In genomic region chr2:150665534-150666451, GRCm38 (mm10) we compare ENCODE assay signal across 9 mouse cellular contexts. TPM values are rescaled to one million over a fixed set of nuclear protein-coding genes. Genes with fewer than 3 reads are reported as not detected.
DNase-seq lines count a peak whose midpoint lies in the region; ATAC-seq and TF ChIP-seq lines count a peak whose summit lies in the region.
"Had no signal": no experiment of that assay in that cellular context is flagged by ENCODE, and none has a peak within 500 bp of the region (broad histone marks: within the 10 kb centered on the region; RNA-seq: fewer than 3 reads in every experiment).

No protein-coding gene starts in this region.

- H3K4me3 ChIP-seq in midbrain, postnatal 0 days (ENCODE audit: low read depth, low read length), result no peak overlapping the region

- peaks cover 3% of the 10 kb centered on the region; the same call in 1 of the 2 replicates for H3K4me1 ChIP-seq in midbrain, postnatal 0 days (ENCODE audit: insufficient read depth, low read length)

- H3K27me3 ChIP-seq in midbrain, postnatal 0 days (ENCODE audit: insufficient read depth, low read length), result no peaks in the 10 kb centered on the region

- no peak overlapping the region for H3K9ac ChIP-seq in midbrain, postnatal 0 days (replicated peaks; ENCODE audit: low read length, poor library complexity, severe bottlenecking)
- H3K9ac ChIP-seq: limb, embryonic 15.5 days had no signal

- H3K27ac ChIP-seq in midbrain, postnatal 0 days (ENCODE audit: low read depth, low read length), result 0 out of 2 replicates have a peak overlapping the region, but pooled peaks have one; percentile 2
- H3K27ac ChIP-seq: limb, embryonic 15.5 days had no signal

- intact Hi-C loops in gastrocnemius, postnatal 14 days (cut with DNase I; ENCODE audit: low total_unique reads), result no loop called here

- H3K9me3 ChIP-seq in midbrain, postnatal 0 days (ENCODE audit: low read length), result no peaks in the 10 kb centered on the region
- H3K9me3 ChIP-seq: limb, embryonic 15.5 days had no signal

- H3K36me3 ChIP-seq in midbrain, postnatal 0 days (ENCODE audit: insufficient read depth, low read length), result no peaks in the 10 kb centered on the region
- H3K36me3 ChIP-seq: limb, embryonic 15.5 days had no signal

- H3K4me2 ChIP-seq in midbrain, postnatal 0 days (ENCODE audit: low read depth, low read length, poor library complexity, severe bottlenecking), result peak overlapping the region; percentile 4; the same call in 1 of the 2 replicates

- peak; percentile 64 for DNase-seq in MEL-GATA-1-ER (ENCODE audit: extremely low read depth, low read depth)
- DNase-seq in kidney, adult 8-10 months, result peak; percentile 53 to 76
- DNase-seq in midbrain, postnatal 0 days (ENCODE audit: low spot score), result no peak
- DNase-seq in T-cell, adult 2 months (ENCODE audit: low spot score), result no peak
- no peak for DNase-seq in adrenal gland, adult 18-20 months (ENCODE audit: low spot score in 2 of 2)
- DNase-seq in gastrocnemius, postnatal 14 days, result no peak

- no peak for TF ChIP-seq CTCF in midbrain, postnatal 0 days (IDR thresholded peaks at IDR 0.05)

- peak; percentile 27 for ATAC-seq in common myeloid progenitor, adult 5-6 weeks (replicated peaks; ENCODE audit: low read depth, poor library complexity, severe bottlenecking)
- no peak for ATAC-seq in midbrain, postnatal 0 days (ENCODE audit: low FRiP score)

- 51% methylated on average over 10 of the region's 10 CpGs for whole genome bisulfite sequencing in midbrain, postnatal 0 days

RNA-seq across cellular contexts. Expression of gene Acss1, which starts 2.5 kb away (rescaled TPM):
- 39.6 and 40.4 TPM in 2 replicates for total RNA-seq in common myeloid progenitor, adult 5-6 weeks (2017)
- 22.7 and 26.1 TPM in 2 replicates for total RNA-seq in midbrain, postnatal 0 days (2014; rRNA removed)
- polyA plus RNA-seq in midbrain, postnatal 0 days (2015; fragmentation: Nextera tagmentation; extraction: Ambion mirVana), result 14.5 and 16.4 TPM in 2 replicates
- 10 to 100 TPM; 30.4 to 78.4 TPM for total RNA-seq in adrenal gland, adult 18-20 months (2021)
- total RNA-seq in gastrocnemius, postnatal 14 days (2021), result 10 to 100 TPM; 12.2 to 25.3 TPM

RNA-seq across cellular contexts. Expression of gene Vsx1, which starts 23.4 kb away (rescaled TPM):
- not detected in 2 replicates for total RNA-seq in common myeloid progenitor, adult 5-6 weeks (2017)
- total RNA-seq in midbrain, postnatal 0 days (2014; rRNA removed), result 0.14 TPM in 1 of 2 replicates, not detected in the other
- 0.07 and 0.11 TPM in 2 replicates for polyA plus RNA-seq in midbrain, postnatal 0 days (2015; fragmentation: Nextera tagmentation; extraction: Ambion mirVana)
- not detected for total RNA-seq in adrenal gland, adult 18-20 months (2021)
- not detected for total RNA-seq in gastrocnemius, postnatal 14 days (2021)
- polyA plus RNA-seq: embryonic facial prominence, embryonic 11.5 days; limb, embryonic 15.5 days had no signal

RNA-seq across cellular contexts. Expression of gene Apmap, which starts 57.4 kb away (rescaled TPM):
- total RNA-seq in common myeloid progenitor, adult 5-6 weeks (2017), result 42.3 and 46.1 TPM in 2 replicates
- total RNA-seq in midbrain, postnatal 0 days (2014; rRNA removed), result 33.1 and 34.6 TPM in 2 replicates
- 50.3 and 52.2 TPM in 2 replicates for polyA plus RNA-seq in midbrain, postnatal 0 days (2015; fragmentation: Nextera tagmentation; extraction: Ambion mirVana)
- 100 to 1,000 TPM; 122 to 153 TPM for total RNA-seq in adrenal gland, adult 18-20 months (2021)
- 10 to 100 TPM; 19.3 to 21.8 TPM for total RNA-seq in gastrocnemius, postnatal 14 days (2021)

Comparison
In these comparisons a context has a peak if more than half of its experiments do, and no peak if none do; other contexts are left out.
1. DNase-seq: peak in MEL-GATA-1-ER (single experiment) and kidney, adult 8-10 months (2 of 2); none in midbrain, postnatal 0 days (single experiment), T-cell, adult 2 months (single experiment), adrenal gland, adult 18-20 months (0 of 2) and gastrocnemius, postnatal 14 days (single experiment).